Mouse (Mus musculus): ENCODE data around the gene Srpk2. TPM values are rescaled to one million over a fixed set of nuclear protein-coding genes. Genes with fewer than 3 reads are reported as not detected.

Srpk2 gene
- total and polyA plus RNA-seq, 2 experiments from 2014 or later: 62.2 to 150 TPM

DNA sequence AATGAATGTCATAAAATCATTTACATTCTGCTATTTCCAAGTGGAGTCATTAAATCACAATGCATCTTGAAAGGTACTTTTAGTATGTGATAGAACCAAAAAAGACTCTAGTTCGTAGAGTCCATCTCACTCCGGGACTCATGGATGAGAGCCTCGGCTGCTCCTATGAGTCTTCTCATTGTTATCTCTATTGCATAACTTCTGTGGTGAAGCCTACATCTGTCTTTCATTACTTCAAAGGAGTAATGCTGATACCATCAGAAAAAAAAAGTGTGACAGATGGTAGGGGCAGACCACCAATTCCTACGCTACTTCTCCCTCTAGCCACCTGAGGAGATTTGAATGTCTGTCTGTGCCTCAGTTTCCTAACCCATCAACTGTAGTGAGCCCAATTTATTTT lies 986 bp downstream of the Srpk2 start:
- 87% methylated on average over 4 of the region's 4 CpGs for WGBS
- Histone ChIP-seq H3K27me3 (ENCODE audit: insufficient read depth, low read length) (no peaks in the 10 kb centered on the region), H3K9me3 (ENCODE audit: low read length) (no peaks in the 10 kb centered on the region), H3K4me2 (ENCODE audit: low read depth, low read length) (no peak overlapping the region), H3K27ac (no peak overlapping the region), H3K36me3 (ENCODE audit: insufficient read depth, low read length) (no peaks in the 10 kb centered on the region), H3K4me1 (ENCODE audit: insufficient read depth, low read length) (no peaks in the 10 kb centered on the region), H3K9ac (replicated peaks; ENCODE audit: low read length) (no peak overlapping the region), H3K4me3 (ENCODE audit: low read length) (no peak overlapping the region)
- DNase-seq (ENCODE audit: low spot score): no peak
- no peak for TF ChIP-seq CTCF (IDR thresholded peaks at IDR 0.05; ENCODE audit: low read depth)
- no peak for ATAC-seq

DNA sequence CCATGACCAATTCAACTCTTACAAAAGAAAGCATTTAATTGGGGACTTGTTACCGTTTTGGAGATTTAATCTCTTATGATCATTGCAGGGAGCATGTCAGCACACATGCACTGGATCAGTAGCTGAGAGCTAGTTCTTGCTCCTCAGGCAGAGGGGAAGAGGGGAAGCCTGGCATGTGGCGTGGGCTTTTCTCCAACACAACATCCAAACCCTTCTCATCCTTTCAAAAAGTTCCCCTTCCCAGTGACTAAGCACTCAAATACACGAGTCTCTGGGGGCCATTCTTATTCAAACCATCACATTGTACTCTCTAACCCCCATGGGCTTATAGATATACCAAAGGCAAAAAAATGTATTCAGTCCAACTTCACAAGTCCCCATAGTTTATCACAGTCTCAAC lies 5.4 kb downstream of the Srpk2 start:
- 48% methylated on average over 3 of the region's 3 CpGs for WGBS
- Histone ChIP-seq H3K36me3 (ENCODE audit: insufficient read depth, low read length) (no peaks in the 10 kb centered on the region), H3K27ac (no peak overlapping the region), H3K4me2 (ENCODE audit: low read depth, low read length) (no peak overlapping the region), H3K27me3 (ENCODE audit: insufficient read depth, low read length) (no peaks in the 10 kb centered on the region), H3K4me3 (ENCODE audit: low read length) (no peak overlapping the region), H3K9me3 (ENCODE audit: low read length) (no peaks in the 10 kb centered on the region), H3K9ac (replicated peaks; ENCODE audit: low read length) (no peak overlapping the region), H3K4me1 (ENCODE audit: insufficient read depth, low read length) (0 out of 2 replicates have a peak, but pooled peaks cover 2% of the 10 kb centered on the region)
- ATAC-seq: no peak
- no peak for DNase-seq (ENCODE audit: low spot score)
- no peak for TF ChIP-seq CTCF (IDR thresholded peaks at IDR 0.05; ENCODE audit: low read depth)

DNA sequence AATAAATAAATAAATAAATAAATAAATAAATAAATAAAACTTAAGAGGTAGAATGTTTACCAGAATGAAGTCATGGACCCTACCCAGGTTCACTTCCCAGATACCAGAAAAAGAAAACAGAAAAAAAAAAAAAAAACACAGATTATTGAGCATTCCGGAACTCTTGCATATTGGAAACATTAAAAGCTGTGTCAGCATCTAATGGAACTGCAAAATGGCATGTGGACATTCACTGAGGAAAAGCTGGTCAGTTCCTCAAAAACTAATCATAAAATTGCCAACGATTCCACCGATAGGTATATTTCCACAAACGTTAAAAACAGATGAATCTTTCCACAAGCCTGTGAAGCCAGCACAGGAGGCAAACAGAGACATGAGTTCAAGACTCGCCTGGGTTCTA lies 6.5 kb downstream of the Srpk2 start:
- no peaks in the 10 kb centered on the region for H3K27me3 ChIP-seq (ENCODE audit: insufficient read depth, low read length)
- no peaks in the 10 kb centered on the region for H3K36me3 ChIP-seq (ENCODE audit: insufficient read depth, low read length)
- H3K9me3 ChIP-seq (ENCODE audit: low read length): no peaks in the 10 kb centered on the region
- 0 out of 2 replicates have a peak, but pooled peaks cover 2% of the 10 kb centered on the region for H3K4me1 ChIP-seq (ENCODE audit: insufficient read depth, low read length)
- H3K4me3 ChIP-seq (ENCODE audit: low read length): no peak overlapping the region
- H3K27ac ChIP-seq: no peak overlapping the region
- no peak overlapping the region for H3K4me2 ChIP-seq (ENCODE audit: low read depth, low read length)
- ATAC-seq (no peak), DNase-seq (ENCODE audit: low spot score) (no peak)
- no peak for TF ChIP-seq CTCF (IDR thresholded peaks at IDR 0.05; ENCODE audit: low read depth)
- WGBS: 96% methylated on average over 5 of the region's 5 CpGs
- no peak overlapping the region for H3K9ac ChIP-seq (replicated peaks; ENCODE audit: low read length)

DNA sequence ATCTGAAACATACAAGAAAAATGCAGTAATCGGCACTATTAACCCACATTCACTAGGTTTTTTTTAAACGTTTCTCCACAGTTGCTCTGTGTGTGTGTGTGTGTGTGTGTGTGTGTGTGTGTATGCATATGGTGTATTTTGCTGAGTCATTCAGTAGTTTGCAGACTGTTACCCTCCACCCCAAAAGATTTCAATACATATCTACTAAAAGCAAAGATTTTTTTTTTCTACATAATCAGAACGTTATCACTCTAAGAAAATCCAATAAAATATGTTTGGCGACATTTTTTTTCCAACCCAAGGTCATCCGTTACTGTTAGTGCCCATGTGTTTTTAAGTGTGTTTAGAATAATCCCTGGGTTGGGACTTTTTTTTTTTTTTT lies 7.4 kb downstream of the Srpk2 start:
- Histone ChIP-seq H3K27ac (no peak overlapping the region), H3K4me1 (ENCODE audit: insufficient read depth, low read length) (0 out of 2 replicates have a peak, but pooled peaks cover 2% of the 10 kb centered on the region), H3K36me3 (ENCODE audit: insufficient read depth, low read length) (no peaks in the 10 kb centered on the region), H3K27me3 (ENCODE audit: insufficient read depth, low read length) (no peaks in the 10 kb centered on the region), H3K4me2 (ENCODE audit: low read depth, low read length) (no peak overlapping the region), H3K4me3 (ENCODE audit: low read length) (no peak overlapping the region), H3K9ac (replicated peaks; ENCODE audit: low read length) (no peak overlapping the region), H3K9me3 (ENCODE audit: low read length) (no peaks in the 10 kb centered on the region)
- 82% methylated on average over 5 of the region's 5 CpGs for WGBS
- ATAC-seq (no peak), DNase-seq (ENCODE audit: low spot score) (no peak)
- no peak for TF ChIP-seq CTCF (IDR thresholded peaks at IDR 0.05; ENCODE audit: low read depth)

DNA sequence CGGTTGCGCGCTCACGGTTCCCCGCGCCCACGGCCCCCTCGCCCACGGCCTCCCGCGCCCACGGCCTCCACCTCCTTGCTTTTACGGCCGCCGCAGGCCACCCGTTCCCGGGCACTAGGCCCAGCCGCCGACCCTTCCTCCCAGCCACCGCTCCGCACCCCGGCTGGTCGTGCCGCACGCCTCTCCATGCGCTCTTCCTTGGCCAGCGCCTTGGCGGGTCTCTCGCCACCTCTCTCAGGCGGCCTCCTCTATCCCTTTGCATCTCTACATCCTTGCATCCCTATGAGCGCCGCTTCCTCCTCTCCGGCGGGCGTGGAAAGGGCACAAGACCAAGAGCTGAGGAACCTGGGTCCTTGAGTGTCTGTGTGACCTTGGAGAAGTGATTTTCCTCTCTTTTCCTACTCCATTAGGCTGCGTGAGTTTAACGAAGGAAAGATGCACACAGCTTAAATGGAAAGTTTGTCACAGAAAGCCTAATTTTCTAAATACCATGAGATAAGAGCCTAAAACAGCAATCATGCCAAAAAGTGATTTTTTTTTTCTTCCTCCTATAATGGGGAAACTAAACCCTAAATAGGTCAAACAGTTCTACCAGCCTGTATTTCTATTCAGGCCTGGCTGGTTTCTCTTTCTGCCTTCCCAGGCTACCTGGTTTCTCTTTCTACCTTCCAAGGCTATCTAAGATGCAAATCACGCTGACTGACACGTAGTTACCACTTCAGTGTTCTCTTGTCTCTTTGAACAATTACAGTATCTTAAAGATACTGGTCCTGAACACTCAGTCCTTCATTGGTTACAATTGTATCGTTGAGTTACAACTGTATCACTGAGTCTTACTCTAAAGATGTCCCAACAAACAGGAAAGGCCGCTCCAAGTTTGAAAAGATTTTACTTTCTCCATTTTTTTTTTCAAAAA lies 8.0 kb downstream of the Srpk2 start:
- no peaks in the 10 kb centered on the region for H3K27me3 ChIP-seq (ENCODE audit: insufficient read depth, low read length)
- peak overlapping the region; percentile 93 for H3K27ac ChIP-seq
- 0 out of 2 replicates have a peak, but pooled peaks have one; percentile 6 for TF ChIP-seq CTCF (IDR thresholded peaks at IDR 0.05; ENCODE audit: low read depth)
- 8% methylated on average over 37 of the region's 41 CpGs for WGBS
- peak overlapping the region; percentile 91 for H3K4me3 ChIP-seq (ENCODE audit: low read length)
- H3K36me3 ChIP-seq (ENCODE audit: insufficient read depth, low read length): no peaks in the 10 kb centered on the region
- DNase-seq (ENCODE audit: low spot score): no peak
- no peaks in the 10 kb centered on the region for H3K9me3 ChIP-seq (ENCODE audit: low read length)
- H3K9ac ChIP-seq (replicated peaks; ENCODE audit: low read length): peak overlapping the region; percentile 83
- ATAC-seq: peak; percentile 72
- peak overlapping the region; percentile 90 for H3K4me2 ChIP-seq (ENCODE audit: low read depth, low read length)
- H3K4me1 ChIP-seq (ENCODE audit: insufficient read depth, low read length): 0 out of 2 replicates have a peak, but pooled peaks cover 2% of the 10 kb centered on the region

DNA sequence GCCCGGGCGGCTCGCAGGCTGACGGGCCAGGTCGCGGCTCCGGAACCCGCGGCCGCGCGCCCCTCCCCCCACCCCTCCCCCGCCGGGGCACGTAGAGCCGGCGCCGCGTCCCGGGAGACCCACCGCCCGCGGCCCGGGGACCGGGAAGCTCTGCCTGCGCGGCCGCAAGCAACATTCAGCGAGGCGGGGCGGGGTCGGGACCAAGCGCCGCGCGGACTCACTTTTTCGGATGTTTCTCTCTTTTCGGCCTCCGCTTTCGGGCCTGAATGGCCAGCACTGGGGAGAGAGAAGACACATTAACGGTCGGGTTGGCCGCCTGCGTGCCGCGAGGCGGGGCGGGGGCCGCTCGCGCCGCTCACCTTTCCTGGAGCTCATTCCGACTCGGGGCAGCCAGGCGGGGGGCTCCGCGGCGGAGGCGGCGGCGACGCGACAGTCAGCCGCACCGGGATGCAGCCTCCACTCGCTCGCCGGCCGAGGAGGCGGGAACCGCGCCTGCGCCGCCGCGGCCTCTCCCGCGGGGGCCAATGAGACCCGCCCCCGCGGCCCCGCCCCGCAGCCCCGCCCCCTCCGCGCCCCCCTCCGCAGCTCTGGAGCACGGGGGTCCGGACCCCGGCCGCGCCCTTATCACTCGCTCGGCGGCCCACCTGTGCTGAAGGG lies 8.8 kb downstream of the Srpk2 start:
- Histone ChIP-seq H3K4me1 (ENCODE audit: insufficient read depth, low read length) (0 out of 2 replicates have a peak, but pooled peaks cover 2% of the 10 kb centered on the region), H3K36me3 (ENCODE audit: insufficient read depth, low read length) (no peaks in the 10 kb centered on the region), H3K4me2 (ENCODE audit: low read depth, low read length) (peak overlapping the region; percentile 90), H3K27ac (peak overlapping the region; percentile 93), H3K9me3 (ENCODE audit: low read length) (no peaks in the 10 kb centered on the region), H3K4me3 (ENCODE audit: low read length) (peak overlapping the region; percentile 91), H3K27me3 (ENCODE audit: insufficient read depth, low read length) (no peaks in the 10 kb centered on the region), H3K9ac (replicated peaks; ENCODE audit: low read length) (peak overlapping the region; percentile 83)
- ATAC-seq (peak; percentile 89), DNase-seq (ENCODE audit: low spot score) (peak; percentile 88)
- no peak for TF ChIP-seq CTCF (IDR thresholded peaks at IDR 0.05; ENCODE audit: low read depth)
- 5% methylated on average over 33 of the region's 95 CpGs for WGBS
